Comparison of ENCODE assay signal across 8 mouse cellular contexts in the genomic region with DNA sequence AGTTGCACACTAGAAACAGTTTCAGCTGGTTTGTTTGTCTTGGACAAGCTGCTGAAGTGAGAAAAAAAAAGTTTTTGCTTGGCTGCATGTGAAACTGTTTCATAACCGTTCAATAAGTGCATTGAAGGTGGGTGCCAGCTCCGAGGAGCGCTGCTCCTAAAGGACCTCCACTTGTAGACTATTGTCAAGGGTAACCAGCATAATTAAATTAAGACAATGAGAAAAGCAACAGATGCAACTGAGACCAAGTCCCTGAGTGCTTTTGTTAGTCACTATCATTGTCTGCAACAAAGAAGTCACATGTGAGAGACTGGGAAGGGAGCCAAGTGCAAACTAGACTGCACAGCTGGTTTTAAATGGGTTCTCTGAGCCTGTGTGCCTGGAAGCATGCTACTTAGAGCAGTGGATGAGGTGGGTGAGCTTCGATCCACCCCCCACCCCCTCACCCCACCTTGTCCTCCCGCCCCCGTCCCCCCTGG.
DNase-seq lines count a peak whose midpoint lies in the region; ATAC-seq lines count a peak whose summit lies in the region.

No protein-coding gene starts in this region.

- H3K4me2 ChIP-seq in stomach, embryonic 15.5 days: no peak overlapping the region

- WGBS in hindbrain, embryonic 10.5 days: 38% methylated on average over 6 of the region's 6 CpGs
- 31% methylated on average over 6 of the region's 6 CpGs for WGBS in stomach, embryonic 15.5 days

- H3K27ac ChIP-seq in hindbrain, embryonic 10.5 days: peak overlapping the region; percentile 60
- H3K27ac ChIP-seq in stomach, embryonic 15.5 days: peak overlapping the region; percentile 50

- H3K9ac ChIP-seq in stomach, embryonic 15.5 days: no peak overlapping the region

- H3K4me3 ChIP-seq in hindbrain, embryonic 10.5 days: no peak overlapping the region
- no peak overlapping the region for H3K4me3 ChIP-seq in stomach, embryonic 15.5 days (replicated peaks)

- peaks cover 12% of the 10 kb centered on the region for H3K4me1 ChIP-seq in hindbrain, embryonic 10.5 days (replicated peaks)
- H3K4me1 ChIP-seq in stomach, embryonic 15.5 days: 0 out of 2 replicates have a peak, but pooled peaks cover 13% of the 10 kb centered on the region

- DNase-seq in 416B (ENCODE audit: low read depth) (peak; percentile 15), adipocyte (ENCODE audit: low spot score) (peak; percentile 87)
- peak; percentile 53 to 79 for DNase-seq in frontal cortex, adult 2 months (ENCODE audit: extremely low spot score in 1 of 2, low spot score in 1 of 2)
- DNase-seq in hindbrain, embryonic 10.5 days (ENCODE audit: low spot score): peak; percentile 9
- DNase-seq in layer of hippocampus, adult 9-10 months (ENCODE audit: low spot score): peak; percentile 64
- DNase-seq in lung, postnatal 36 days: peak; percentile 64

- no peaks in the 10 kb centered on the region for H3K27me3 ChIP-seq in hindbrain, embryonic 10.5 days (ENCODE audit: insufficient read depth, poor library complexity, severe bottlenecking)
- no peaks in the 10 kb centered on the region for H3K27me3 ChIP-seq in stomach, embryonic 15.5 days (replicated peaks)

- ATAC-seq in stomach, embryonic 15.5 days (ENCODE audit: insufficient read depth, low FRiP score, low read depth): peak; percentile 66; the same call in 1 of the 2 replicates
- ATAC-seq in megakaryocyte progenitor cell, adult 5-6 weeks (replicated peaks; ENCODE audit: poor library complexity): no peak

- no peaks in the 10 kb centered on the region for H3K36me3 ChIP-seq in hindbrain, embryonic 10.5 days
- H3K36me3 ChIP-seq in stomach, embryonic 15.5 days: no peaks in the 10 kb centered on the region; the same call in 1 of the 2 replicates

- no peaks in the 10 kb centered on the region for H3K9me3 ChIP-seq in hindbrain, embryonic 10.5 days
- H3K9me3 ChIP-seq in stomach, embryonic 15.5 days: no peaks in the 10 kb centered on the region

Comparison
In these comparisons a context has a peak if more than half of its experiments do, and no peak if none do; other contexts are left out.
1. DNase-seq: peak in every context shown above with its lines; median percentile 87 in adipocyte; 66 in frontal cortex, adult 2 months; 64 in layer of hippocampus, adult 9-10 months; 64 in lung, postnatal 36 days; 15 in 416B; 9 in hindbrain, embryonic 10.5 days.